Mouse (Mus musculus) megakaryocyte, embryonic 14.5 days (primary cell): Measurements from ENCODE around the gene Sav1.

ENCODE experiments used
- FLI1 ChIP-seq: IDR thresholded peaks from 2 replicates; pipeline ENCODE4 v1.6.1; 2012; ENCODE audit warnings: low read length, inconsistent platforms, mixed read lengths
- GATA1 ChIP-seq: IDR thresholded peaks from 3 replicates; pipeline ENCODE4 v1.6.1; 2012; ENCODE audit warnings: mixed read lengths, low read length, inconsistent platforms, borderline replicate concordance

- no peak for TF ChIP-seq GATA1
- TF ChIP-seq FLI1, result no peak
These were observed 18.3 kb upstream of the Sav1 start for GRCm38 (mm10) chr12:70005103-70005502.
